Mouse (Mus musculus) lung, embryonic 15.5 days (tissue): ENCODE results near the gene Sept12. TPM values are rescaled to one million over a fixed set of nuclear protein-coding genes. Genes with fewer than 3 reads are reported as not detected.

Source experiments
- polyA plus RNA-seq: library from polyadenylated mRNA; unstranded; fragments of >200 nt; fragmentation: Nextera tagmentation; extraction: Ambion mirVana; gene quantifications from 2 replicates; pipeline ENCODE4 v1.2.1, GENCODE M21; 2015

Gene Sept12
- polyA plus RNA-seq, 1 experiment from 2014 or later = 0.31 TPM

Other genes with a start within 250 kb of the Sept12 start
- gene Cdip1, start 207.6 kb downstream of the Sept12 start, polyA plus RNA-seq = 83.2 and 91.1 TPM in 2 replicates
- gene 4930562C15Rik, start 162.4 kb downstream of the Sept12 start, polyA plus RNA-seq = 0.57 and 0.69 TPM in 2 replicates
- 35.7 TPM in 2 replicates for gene Ubald1, start 117.5 kb downstream of the Sept12 start, polyA plus RNA-seq
- 88.1 and 93.0 TPM in 2 replicates for gene Mgrn1, start 111.6 kb downstream of the Sept12 start, polyA plus RNA-seq
- 150 and 167 TPM in 2 replicates for gene Nudt16l1, start 59.1 kb downstream of the Sept12 start, polyA plus RNA-seq
- 54.1 and 56.2 TPM in 2 replicates for gene Anks3, start 33.6 kb downstream of the Sept12 start, polyA plus RNA-seq
- 30.2 and 33.8 TPM in 2 replicates for gene Smim22, start 9.4 kb upstream of the Sept12 start, polyA plus RNA-seq
- 53.5 and 60.3 TPM in 2 replicates for gene Rogdi, start 15.7 kb upstream of the Sept12 start, polyA plus RNA-seq
- 149 and 153 TPM in 2 replicates for gene Glyr1, start 52.0 kb upstream of the Sept12 start, polyA plus RNA-seq
- 19.8 and 21.4 TPM in 2 replicates for gene Ubn1, start 52.2 kb upstream of the Sept12 start, polyA plus RNA-seq
- gene Ppl, start 134.6 kb upstream of the Sept12 start, polyA plus RNA-seq = 6.3 and 6.7 TPM in 2 replicates
- gene Sec14l5, start 149.3 kb upstream of the Sept12 start, polyA plus RNA-seq = 0.65 and 0.78 TPM in 2 replicates
- gene Nagpa, start 206.2 kb upstream of the Sept12 start, polyA plus RNA-seq = 22.1 and 24.0 TPM in 2 replicates
- gene AU021092, start 224.4 kb upstream of the Sept12 start, polyA plus RNA-seq = 21.7 and 26.9 TPM in 2 replicates
- gene Alg1, start 235.8 kb upstream of the Sept12 start, polyA plus RNA-seq = 32.2 and 35.7 TPM in 2 replicates